Mouse (Mus musculus): Measurements from ENCODE around the gene Ywhag. TPM values are rescaled to one million over a fixed set of nuclear protein-coding genes. Genes with fewer than 3 reads are reported as not detected.
A peak's percentile ranks its signal among the peaks of the same experiment; 100 is the strongest.

The Ywhag gene
- polyA plus RNA-seq, 1 experiment from 2014 or later: 720 TPM

DNA sequence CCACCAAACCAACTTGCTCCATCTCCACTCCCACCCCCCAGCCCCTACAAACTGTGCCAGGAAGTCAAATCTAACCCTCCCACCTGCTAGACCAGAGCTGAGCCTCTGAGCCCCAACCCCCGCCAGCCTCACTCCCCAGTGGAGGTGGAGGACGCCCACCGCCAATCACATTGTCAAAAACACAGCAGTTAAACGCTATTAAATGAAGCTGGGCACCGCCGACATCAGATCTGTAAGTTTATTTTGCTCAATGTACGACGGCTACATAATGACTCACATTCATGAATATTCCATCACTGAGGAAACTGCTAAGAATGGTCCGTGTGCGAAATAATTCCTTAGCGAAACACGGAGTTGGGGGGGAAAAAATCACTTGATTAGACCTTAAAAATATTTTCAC, 26.2 kb downstream of the Ywhag start:
- no peaks in the 10 kb centered on the region for H3K9me3 ChIP-seq
- ATAC-seq (replicated peaks): no peak
- H3K27me3 ChIP-seq: no peaks in the 10 kb centered on the region
- H3K36me3 ChIP-seq: peaks cover 42% of the 10 kb centered on the region
- WGBS: 42% methylated on average over 12 of the region's 12 CpGs
- H3K4me2 ChIP-seq (replicated peaks): no peak overlapping the region
- peaks cover 27% of the 10 kb centered on the region for H3K4me1 ChIP-seq
- no peak overlapping the region for H3K27ac ChIP-seq (replicated peaks)
- H3K9ac ChIP-seq (replicated peaks): no peak overlapping the region
- no peak overlapping the region for H3K4me3 ChIP-seq

DNA sequence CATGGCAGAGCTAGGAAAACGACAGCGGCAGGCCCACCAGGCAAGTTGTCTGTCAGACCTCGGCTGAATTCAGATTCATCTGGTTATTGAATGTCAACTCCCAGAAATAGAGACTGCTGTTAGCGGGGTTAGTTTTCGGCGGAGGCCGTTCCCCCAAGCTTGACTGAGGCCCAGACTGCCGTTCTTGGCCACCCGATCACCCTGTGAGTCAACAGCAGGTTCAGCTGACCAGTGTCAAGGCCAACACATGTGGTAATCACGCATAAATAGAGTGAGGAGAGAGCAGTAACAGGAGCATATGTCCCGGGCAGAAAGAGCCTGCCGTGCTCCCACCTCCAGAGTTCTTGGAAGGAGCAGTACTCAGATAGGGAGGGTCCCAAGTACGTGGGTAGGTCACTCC, 27.2 kb downstream of the Ywhag start:
- Histone ChIP-seq H3K27ac (replicated peaks) (no peak overlapping the region), H3K9me3 (no peaks in the 10 kb centered on the region), H3K27me3 (no peaks in the 10 kb centered on the region), H3K36me3 (peaks cover 42% of the 10 kb centered on the region), H3K4me3 (no peak overlapping the region), H3K9ac (replicated peaks) (no peak overlapping the region), H3K4me2 (replicated peaks) (no peak overlapping the region), H3K4me1 (peaks cover 29% of the 10 kb centered on the region)
- ATAC-seq (replicated peaks): no peak
- WGBS: 80% methylated on average over 13 of the region's 13 CpGs

DNA sequence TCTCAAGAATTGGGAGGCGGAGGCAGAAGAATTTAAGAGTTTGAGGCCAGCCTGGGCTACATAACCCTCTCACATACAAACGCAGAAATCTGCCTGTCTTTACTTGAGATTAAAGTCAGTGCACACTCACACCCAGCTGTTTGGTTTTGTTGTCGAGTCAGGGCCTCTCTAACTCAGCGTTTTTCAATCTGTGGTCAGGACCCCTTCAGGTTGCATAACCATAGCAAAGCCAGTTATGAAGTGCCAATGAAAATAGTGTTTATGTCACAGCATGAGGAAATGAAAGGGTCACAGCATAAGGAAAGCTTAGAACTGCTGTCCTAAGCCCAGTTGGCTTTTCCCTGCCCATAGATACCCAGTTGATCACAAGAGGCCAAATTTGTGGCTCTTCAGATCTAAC, 27.6 kb downstream of the Ywhag start:
- Histone ChIP-seq H3K36me3 (peaks cover 39% of the 10 kb centered on the region), H3K4me2 (replicated peaks) (no peak overlapping the region), H3K27ac (replicated peaks) (no peak overlapping the region), H3K9me3 (no peaks in the 10 kb centered on the region), H3K4me1 (peaks cover 29% of the 10 kb centered on the region), H3K9ac (replicated peaks) (no peak overlapping the region), H3K4me3 (no peak overlapping the region), H3K27me3 (no peaks in the 10 kb centered on the region)
- ATAC-seq (replicated peaks): no peak
- WGBS: 88% methylated on average over 4 of the region's 4 CpGs

DNA sequence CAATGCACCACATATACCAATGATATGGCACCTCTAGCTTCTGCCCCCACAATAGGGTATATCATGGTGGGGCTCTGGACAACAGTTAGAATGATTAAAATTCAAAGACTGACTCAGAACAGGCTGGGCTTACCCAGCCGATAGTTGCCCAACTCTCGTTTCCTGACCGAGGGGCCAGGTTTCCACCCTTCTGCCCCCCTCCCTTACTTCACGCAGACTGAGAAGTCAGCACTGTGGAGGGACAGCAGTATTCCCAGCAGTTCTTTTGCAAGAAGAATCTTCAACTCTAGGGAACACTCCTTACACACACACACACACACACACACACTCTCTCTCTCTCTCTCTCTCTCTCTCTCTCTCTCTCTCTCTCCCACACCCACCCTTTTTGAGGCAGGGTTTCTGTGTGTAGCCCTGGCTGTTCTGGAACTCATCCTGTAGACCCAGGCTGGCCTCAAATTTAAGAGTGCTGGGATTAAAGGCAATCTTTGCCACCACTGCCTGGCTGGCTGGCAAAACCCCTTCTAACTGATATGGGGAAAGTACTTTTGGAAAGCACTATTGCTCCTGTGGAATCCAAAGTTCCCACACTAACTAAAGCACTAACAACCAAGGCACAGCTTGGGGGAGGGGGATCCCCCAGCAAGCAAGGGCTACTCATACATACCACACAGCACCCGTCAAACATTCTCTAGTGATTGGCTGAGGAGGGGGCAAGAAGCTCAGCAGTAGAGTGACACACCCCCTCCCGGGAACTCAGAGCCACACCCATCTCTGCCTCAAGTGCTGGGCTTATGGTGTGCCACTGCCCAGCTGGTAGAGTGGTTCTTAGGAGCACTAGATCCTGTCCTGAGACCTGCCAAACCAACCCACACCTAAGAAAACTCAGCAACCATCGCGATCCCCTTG, 28.8 kb downstream of the Ywhag start:
- Histone ChIP-seq H3K27me3 (no peaks in the 10 kb centered on the region), H3K27ac (replicated peaks) (no peak overlapping the region), H3K4me3 (no peak overlapping the region), H3K9me3 (no peaks in the 10 kb centered on the region), H3K4me1 (peaks cover 29% of the 10 kb centered on the region), H3K4me2 (replicated peaks) (no peak overlapping the region), H3K36me3 (peaks cover 28% of the 10 kb centered on the region), H3K9ac (replicated peaks) (no peak overlapping the region)
- no peak for ATAC-seq (replicated peaks)
- 73% methylated on average over 8 of the region's 8 CpGs for WGBS

DNA sequence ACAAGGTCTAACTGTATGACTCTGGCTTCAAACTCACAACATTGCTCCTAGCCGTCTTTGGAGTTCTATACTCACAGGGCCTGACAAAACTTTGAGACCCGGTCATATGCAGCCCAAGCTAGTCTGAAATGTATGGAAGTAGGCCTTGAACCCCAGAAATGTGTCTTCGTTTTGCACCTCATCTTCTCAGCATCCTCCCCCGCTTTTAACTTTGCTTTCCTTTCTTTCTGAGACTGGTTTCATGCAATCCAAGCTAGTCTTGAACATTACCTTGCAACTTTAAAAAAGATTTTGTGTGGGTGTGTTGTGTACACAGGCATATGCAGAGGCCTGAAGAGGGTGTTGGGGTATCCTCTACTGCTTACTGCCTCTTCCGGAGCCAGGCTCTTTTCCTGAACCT, 30.2 kb downstream of the Ywhag start:
- 56% methylated on average over 5 of the region's 5 CpGs for WGBS
- H3K4me3 ChIP-seq: no peak overlapping the region
- no peak overlapping the region for H3K9ac ChIP-seq (replicated peaks)
- peak overlapping the region; percentile 85; the same call in 1 of the 2 replicates for H3K27ac ChIP-seq (replicated peaks)
- no peaks in the 10 kb centered on the region for H3K27me3 ChIP-seq
- H3K9me3 ChIP-seq: no peaks in the 10 kb centered on the region
- H3K36me3 ChIP-seq: peaks cover 15% of the 10 kb centered on the region
- ATAC-seq (replicated peaks): no peak
- H3K4me1 ChIP-seq: peaks cover 27% of the 10 kb centered on the region
- peak overlapping the region; percentile 76 for H3K4me2 ChIP-seq (replicated peaks)

DNA sequence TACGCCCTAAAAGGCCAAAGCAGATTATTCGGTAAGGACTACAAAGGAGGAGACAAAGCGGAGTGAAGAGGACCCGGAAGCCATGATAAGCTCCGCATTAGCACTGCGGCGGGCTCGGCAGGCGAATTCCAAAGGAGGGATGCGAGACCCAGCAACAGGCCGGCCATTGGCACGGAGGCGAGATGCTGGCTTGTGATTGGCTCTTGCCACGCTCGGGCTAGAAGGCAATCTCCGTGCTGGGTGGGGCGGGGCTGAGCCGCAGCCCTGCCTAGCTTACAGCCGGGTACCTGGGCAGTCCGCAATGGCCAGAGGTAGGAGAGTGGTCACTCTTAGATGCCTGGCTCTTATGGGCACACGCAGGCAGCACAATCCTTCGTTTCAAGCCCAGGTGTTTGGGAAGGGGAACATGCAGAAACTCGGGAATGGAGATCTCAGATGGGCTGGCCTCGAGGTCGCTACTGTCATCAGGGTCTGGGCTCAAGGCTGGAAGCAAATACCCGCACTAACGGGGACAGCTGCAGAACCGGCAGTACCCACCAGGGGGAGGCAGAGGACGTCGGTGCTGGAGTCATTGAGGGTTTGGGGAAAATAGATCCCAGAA, 30.8 kb downstream of the Ywhag start:
- Histone ChIP-seq H3K4me3 (peak overlapping the region; percentile 38), H3K27me3 (no peaks in the 10 kb centered on the region), H3K36me3 (peaks cover 9% of the 10 kb centered on the region; the same call in 1 of the 2 replicates), H3K9ac (replicated peaks) (peak overlapping the region; percentile 47), H3K4me1 (peaks cover 22% of the 10 kb centered on the region), H3K4me2 (replicated peaks) (peak overlapping the region; percentile 76), H3K9me3 (no peaks in the 10 kb centered on the region), H3K27ac (replicated peaks) (peak overlapping the region; percentile 85)
- peak; percentile 94 for ATAC-seq (replicated peaks)
- 1% methylated on average over 30 of the region's 30 CpGs for WGBS

DNA sequence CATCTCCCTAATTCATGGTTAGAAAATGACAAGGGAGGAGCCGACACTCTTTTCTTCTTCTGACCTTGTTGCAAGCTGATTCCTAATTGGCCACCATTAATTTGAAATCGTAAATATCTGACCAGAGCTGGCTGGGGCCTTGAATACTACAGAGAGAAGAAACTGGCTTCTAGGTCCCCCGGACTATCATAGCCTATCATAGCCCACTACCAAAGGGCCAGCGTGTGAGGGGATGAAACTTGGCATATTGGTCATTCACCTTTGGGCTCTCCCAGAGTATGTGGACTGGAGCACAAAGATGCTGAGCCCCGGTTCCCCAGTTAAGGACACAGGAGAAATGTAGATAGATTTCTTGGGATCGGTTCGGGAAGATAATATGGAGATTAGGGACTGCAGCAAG, 31.4 kb downstream of the Ywhag start:
- Histone ChIP-seq H3K36me3 (peaks cover 9% of the 10 kb centered on the region; the same call in 1 of the 2 replicates), H3K9me3 (no peaks in the 10 kb centered on the region), H3K27ac (replicated peaks) (peak overlapping the region; percentile 85), H3K4me1 (peaks cover 17% of the 10 kb centered on the region), H3K9ac (replicated peaks) (peak overlapping the region; percentile 47), H3K4me3 (peak overlapping the region; percentile 38), H3K27me3 (no peaks in the 10 kb centered on the region), H3K4me2 (replicated peaks) (peak overlapping the region; percentile 76)
- peak; percentile 20 for ATAC-seq (replicated peaks)
- 22% methylated on average over 7 of the region's 7 CpGs for WGBS

DNA sequence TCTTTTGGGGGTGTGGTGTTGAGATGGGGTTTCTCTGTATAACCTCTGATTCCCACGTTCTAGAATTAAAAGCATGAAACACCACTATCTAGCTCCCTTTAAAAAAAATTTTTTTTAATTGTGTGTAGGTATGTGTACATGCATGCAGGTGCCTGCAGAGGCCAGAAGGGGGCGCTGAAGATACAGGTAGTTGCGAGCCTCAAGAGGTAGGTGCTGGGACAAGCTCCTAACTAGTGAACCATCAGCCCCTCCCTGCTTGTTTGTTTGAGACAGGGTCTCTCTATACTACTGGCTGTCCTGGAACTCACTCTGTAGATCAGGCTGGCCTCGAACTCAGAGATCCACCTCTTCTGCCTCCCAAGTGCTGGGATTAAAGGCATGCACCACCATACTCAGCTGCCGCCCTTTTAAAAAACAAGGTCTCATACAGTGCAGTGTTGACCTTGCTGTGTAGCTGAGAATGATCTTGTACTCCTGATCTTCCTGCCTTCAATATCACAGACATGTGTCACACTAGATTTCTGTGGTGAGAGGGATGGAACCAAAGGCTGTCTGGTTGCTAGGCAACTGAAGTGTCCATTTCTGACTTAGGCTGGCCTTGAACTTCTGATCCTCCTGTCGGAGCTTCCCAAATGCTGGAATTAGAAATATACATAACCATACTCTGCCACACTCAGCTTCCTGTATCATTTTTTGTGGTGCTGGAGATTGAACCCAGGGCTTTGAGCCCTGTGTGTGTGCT, 32.9 kb downstream of the Ywhag start:
- no peak for ATAC-seq (replicated peaks)
- H3K4me1 ChIP-seq: peaks cover 9% of the 10 kb centered on the region
- 64% methylated on average over 6 of the region's 6 CpGs for WGBS

DNA sequence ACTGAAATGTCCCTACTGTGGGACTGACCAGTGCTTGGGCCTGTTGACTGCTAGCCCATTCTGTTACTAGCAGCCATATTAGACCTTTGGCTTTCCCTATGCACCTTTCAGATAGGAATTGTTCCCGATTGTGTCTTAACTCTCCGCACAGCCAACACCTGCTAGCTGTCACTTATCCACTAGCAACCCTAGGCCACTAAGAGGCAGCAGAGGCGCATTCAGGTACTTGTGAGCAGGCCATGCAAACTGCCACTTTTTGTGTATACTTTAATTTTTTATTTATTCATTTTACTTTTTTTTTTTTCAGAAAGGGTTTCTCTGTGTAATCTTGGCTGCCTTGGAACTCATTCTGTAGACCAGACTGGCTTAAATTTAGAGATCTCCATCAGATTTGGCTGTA, 33.7 kb downstream of the Ywhag start:
- peaks cover 9% of the 10 kb centered on the region for H3K4me1 ChIP-seq
- no peaks in the 10 kb centered on the region for H3K36me3 ChIP-seq
- H3K4me3 ChIP-seq: no peak overlapping the region
- no peak overlapping the region for H3K9ac ChIP-seq (replicated peaks)
- H3K27ac ChIP-seq (replicated peaks): no peak overlapping the region
- H3K4me2 ChIP-seq (replicated peaks): no peak overlapping the region
- H3K27me3 ChIP-seq: no peaks in the 10 kb centered on the region
- no peaks in the 10 kb centered on the region for H3K9me3 ChIP-seq
- no peak for ATAC-seq (replicated peaks)
- 84% methylated on average over 3 of the region's 3 CpGs for WGBS

More for the DNA sequence above, 32.9 kb downstream of the Ywhag start:
- Histone ChIP-seq H3K36me3 (no peaks in the 10 kb centered on the region), H3K9ac (replicated peaks) (no peak overlapping the region), H3K9me3 (no peaks in the 10 kb centered on the region), H3K4me3 (no peak overlapping the region), H3K27ac (replicated peaks) (no peak overlapping the region), H3K4me2 (replicated peaks) (no peak overlapping the region), H3K27me3 (no peaks in the 10 kb centered on the region)

DNA sequence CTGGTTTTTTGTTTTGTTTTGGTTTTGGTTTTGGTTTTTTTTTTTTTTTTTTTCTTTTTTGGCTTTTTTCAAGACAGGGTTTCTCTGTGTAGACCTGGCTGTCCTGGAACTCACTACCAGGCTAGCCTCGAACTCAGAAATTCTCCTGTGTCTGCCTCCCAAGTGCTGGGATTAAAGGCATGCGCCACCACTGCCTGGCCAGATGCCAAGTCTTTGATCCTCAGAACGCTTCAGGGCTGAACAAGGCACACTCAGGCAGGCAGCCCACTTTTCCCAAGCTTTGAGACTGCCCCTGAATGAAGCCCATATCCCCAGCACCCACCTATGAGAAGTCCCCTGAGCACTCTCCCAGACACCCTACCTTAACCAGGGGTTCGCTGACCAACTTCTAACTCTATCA, 34.6 kb downstream of the Ywhag start:
- 37% methylated on average over 4 of the region's 4 CpGs for WGBS
- H3K36me3 ChIP-seq: no peaks in the 10 kb centered on the region
- no peaks in the 10 kb centered on the region for H3K27me3 ChIP-seq
- no peaks in the 10 kb centered on the region for H3K9me3 ChIP-seq
- no peak overlapping the region for H3K4me3 ChIP-seq
- no peak for ATAC-seq (replicated peaks)
- H3K9ac ChIP-seq (replicated peaks): no peak overlapping the region
- H3K4me2 ChIP-seq (replicated peaks): no peak overlapping the region
- H3K4me1 ChIP-seq: peaks cover 9% of the 10 kb centered on the region
- H3K27ac ChIP-seq (replicated peaks): no peak overlapping the region

DNA sequence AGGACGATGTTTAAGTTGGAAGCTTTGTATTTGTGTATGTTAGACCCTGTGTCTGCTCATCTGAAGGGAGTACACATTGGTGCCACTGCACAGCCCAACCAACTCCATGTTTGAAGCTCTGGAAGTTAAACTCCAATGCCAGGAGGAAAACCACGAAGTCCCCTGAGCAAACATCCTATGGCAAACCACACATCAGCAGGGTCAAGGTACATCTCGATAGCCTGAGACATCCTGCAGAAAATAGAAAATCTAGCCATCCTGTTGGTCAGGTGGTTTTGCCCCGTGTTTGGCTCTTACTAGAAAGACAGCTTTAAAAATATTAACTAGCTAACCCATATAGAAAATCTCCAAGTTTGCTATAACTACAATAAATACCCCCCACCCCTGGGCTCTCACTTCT, 35.4 kb downstream of the Ywhag start:
- 86% methylated on average over 4 of the region's 4 CpGs for WGBS
- Histone ChIP-seq H3K9me3 (no peaks in the 10 kb centered on the region), H3K27ac (replicated peaks) (no peak overlapping the region), H3K9ac (replicated peaks) (no peak overlapping the region), H3K27me3 (no peaks in the 10 kb centered on the region), H3K4me1 (peaks cover 9% of the 10 kb centered on the region), H3K4me2 (replicated peaks) (no peak overlapping the region), H3K4me3 (no peak overlapping the region), H3K36me3 (no peaks in the 10 kb centered on the region)
- ATAC-seq (replicated peaks): no peak

DNA sequence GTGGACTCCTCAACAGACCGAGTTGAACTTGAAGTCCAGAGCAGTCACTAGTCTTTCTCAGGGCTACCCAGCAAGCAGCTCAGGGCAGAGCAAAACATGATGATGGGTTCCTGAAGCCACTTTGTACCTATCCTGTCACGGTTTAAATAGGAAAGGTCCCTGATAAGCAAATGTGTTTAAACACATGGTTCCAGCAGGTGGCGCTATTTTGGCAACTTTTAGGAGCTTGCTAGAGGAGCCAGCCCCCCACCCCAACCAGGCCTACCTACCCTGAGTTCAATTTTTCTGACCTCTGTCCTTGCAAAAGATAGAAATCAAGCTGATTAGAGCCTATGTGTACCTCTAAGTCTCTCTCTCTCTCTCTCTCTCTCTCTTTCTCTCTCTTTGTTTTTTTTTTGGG, 36.4 kb downstream of the Ywhag start:
- H3K4me2 ChIP-seq (replicated peaks): no peak overlapping the region
- H3K27me3 ChIP-seq: no peaks in the 10 kb centered on the region
- WGBS: 21% methylated on average over 3 of the region's 3 CpGs

More for the DNA sequence above, 36.4 kb downstream of the Ywhag start:
- no peak for ATAC-seq (replicated peaks)
- H3K9me3 ChIP-seq: no peaks in the 10 kb centered on the region
- H3K9ac ChIP-seq (replicated peaks): no peak overlapping the region
- no peak overlapping the region for H3K27ac ChIP-seq (replicated peaks)
- H3K4me3 ChIP-seq: no peak overlapping the region
- H3K4me1 ChIP-seq: peaks cover under 1% of the 10 kb centered on the region
- no peaks in the 10 kb centered on the region for H3K36me3 ChIP-seq

Measured in forebrain, embryonic 15.5 days (tissue).